Mouse (Mus musculus): ENCODE results near the gene Pou3f3. TPM values are rescaled to one million over a fixed set of nuclear protein-coding genes. Genes with fewer than 3 reads are reported as not detected.

Pou3f3 gene
- polyA plus RNA-seq, 1 experiment from 2014 or later, result 10.6 TPM

GRCm38 (mm10) chr1:42741383-42742241 lies 46.0 kb downstream of the Pou3f3 start:
- no peaks in the 10 kb centered on the region for H3K36me3 ChIP-seq (replicated peaks; ENCODE audit: control insufficient read depth, insufficient read depth)
- WGBS, result 43% methylated on average over 16 of the region's 16 CpGs
- H3K9ac ChIP-seq, result no peak overlapping the region
- H3K27me3 ChIP-seq (ENCODE audit: control insufficient read depth, insufficient read depth, low read length), result no peaks in the 10 kb centered on the region
- 0 out of 2 replicates have a peak, but pooled peaks have one; percentile 53 for ATAC-seq (ENCODE audit: low FRiP score)
- H3K4me1 ChIP-seq (replicated peaks; ENCODE audit: control insufficient read depth, insufficient read depth, low read length), result peaks cover 6% of the 10 kb centered on the region
- no peak overlapping the region for H3K27ac ChIP-seq
- H3K4me2 ChIP-seq (replicated peaks), result no peak overlapping the region
- H3K9me3 ChIP-seq (ENCODE audit: control insufficient read depth, low read length), result no peaks in the 10 kb centered on the region
- no peak overlapping the region for H3K4me3 ChIP-seq (replicated peaks; ENCODE audit: low read length)
- peak; percentile 24 for DNase-seq (ENCODE audit: low spot score)

GRCm38 (mm10) chr1:42742242-42742560 lies 46.6 kb downstream of the Pou3f3 start:
- H3K27me3 ChIP-seq (ENCODE audit: control insufficient read depth, insufficient read depth, low read length), result no peaks in the 10 kb centered on the region
- no peak overlapping the region for H3K4me3 ChIP-seq (replicated peaks; ENCODE audit: low read length)
- DNase-seq (ENCODE audit: low spot score) (no peak), ATAC-seq (ENCODE audit: low FRiP score) (no peak)
- H3K36me3 ChIP-seq (replicated peaks; ENCODE audit: control insufficient read depth, insufficient read depth), result no peaks in the 10 kb centered on the region
- no peak overlapping the region for H3K9ac ChIP-seq
- no peaks in the 10 kb centered on the region for H3K9me3 ChIP-seq (ENCODE audit: control insufficient read depth, low read length)
- no peak overlapping the region for H3K4me2 ChIP-seq (replicated peaks)
- no peak overlapping the region for H3K27ac ChIP-seq
- peaks cover 6% of the 10 kb centered on the region for H3K4me1 ChIP-seq (replicated peaks; ENCODE audit: control insufficient read depth, insufficient read depth, low read length)
- WGBS, result 73% methylated on average over 4 of the region's 4 CpGs

GRCm38 (mm10) chr1:42745047-42745446 lies 49.5 kb downstream of the Pou3f3 start:
- no peak overlapping the region for H3K9ac ChIP-seq
- H3K9me3 ChIP-seq (ENCODE audit: control insufficient read depth, low read length), result no peaks in the 10 kb centered on the region
- no peaks in the 10 kb centered on the region for H3K36me3 ChIP-seq (replicated peaks; ENCODE audit: control insufficient read depth, insufficient read depth)
- peaks cover 6% of the 10 kb centered on the region for H3K4me1 ChIP-seq (replicated peaks; ENCODE audit: control insufficient read depth, insufficient read depth, low read length)
- DNase-seq (ENCODE audit: low spot score), result no peak
- H3K4me2 ChIP-seq (replicated peaks), result no peak overlapping the region
- H3K4me3 ChIP-seq (replicated peaks; ENCODE audit: low read length), result no peak overlapping the region
- WGBS, result 86% methylated on average over 3 of the region's 3 CpGs
- no peak for ATAC-seq (ENCODE audit: low FRiP score)
- H3K27ac ChIP-seq, result no peak overlapping the region
- no peaks in the 10 kb centered on the region for H3K27me3 ChIP-seq (ENCODE audit: control insufficient read depth, insufficient read depth, low read length)

- Histone ChIP-seq H3K9ac (no peak overlapping the region), H3K9me3 (ENCODE audit: control insufficient read depth, low read length) (no peaks in the 10 kb centered on the region), H3K27me3 (ENCODE audit: control insufficient read depth, insufficient read depth, low read length) (no peaks in the 10 kb centered on the region), H3K4me3 (replicated peaks; ENCODE audit: low read length) (no peak overlapping the region), H3K36me3 (replicated peaks; ENCODE audit: control insufficient read depth, insufficient read depth) (no peaks in the 10 kb centered on the region), H3K4me1 (replicated peaks; ENCODE audit: control insufficient read depth, insufficient read depth, low read length) (no peaks in the 10 kb centered on the region), H3K27ac (no peak overlapping the region), H3K4me2 (replicated peaks) (no peak overlapping the region)
- DNase-seq (ENCODE audit: low spot score), result no peak
- ATAC-seq (ENCODE audit: low FRiP score), result no peak
- 85% methylated on average over 6 of the region's 6 CpGs for WGBS
Observed at GRCm38 (mm10) chr1:42749536-42750292, 54.1 kb downstream of the Pou3f3 start.

Other genes with a start within 250 kb of the Pou3f3 start
- gene Mrps9, start 155.5 kb downstream of the Pou3f3 start, polyA plus RNA-seq (2014; fragmentation: Nextera tagmentation; extraction: Ambion mirVana), result 29.0 and 36.3 TPM in 2 replicates

Measured in hindbrain, embryonic 14.5 days (tissue).